Mouse (Mus musculus): ENCODE results near the gene Otulin.

DNA sequence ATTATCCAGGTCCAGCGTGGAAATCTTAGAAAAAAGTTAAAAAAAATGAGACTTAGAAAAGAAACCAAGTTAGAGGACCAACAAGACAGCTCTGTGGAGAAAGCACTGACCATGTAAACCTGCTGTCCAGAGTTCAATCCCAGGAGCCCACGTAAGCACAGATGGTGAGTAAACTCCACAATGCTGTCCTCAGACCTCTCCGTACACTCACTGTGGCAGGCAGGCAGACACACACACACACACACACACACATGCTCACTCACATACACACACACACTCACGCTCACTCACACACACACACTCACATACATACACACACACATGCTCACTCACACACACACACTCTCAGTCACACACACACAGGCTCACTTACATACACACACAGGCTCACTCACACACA lies 17.2 kb downstream of the Otulin start:
- TF ChIP-seq CTCF (IDR thresholded peaks at IDR 0.05 in 2 of 3, conservative IDR thresholded peaks at IDR 0.05 in 1 of 3; ENCODE audit: control insufficient read depth in 1 of 3, insufficient read depth in 1 of 3, low read depth in 2 of 3, low read length in 3 of 3, poor library complexity in 1 of 3, severe bottlenecking in 1 of 3) (no peak), TAL1 (IDR thresholded peaks at IDR 0.05; ENCODE audit: low read length) (no peak), CHD2 (IDR thresholded peaks at IDR 0.05; ENCODE audit: low read length) (no peak), POLR2A (IDR thresholded peaks at IDR 0.05; ENCODE audit: control insufficient read depth in 1 of 2, insufficient read depth in 1 of 2, low read depth in 1 of 2, low read length in 2 of 2, poor library complexity in 1 of 2) (no peak), MXI1 (IDR thresholded peaks at IDR 0.05; ENCODE audit: low read depth, low read length) (no peak), USF1 (IDR thresholded peaks at IDR 0.05; ENCODE audit: low read depth, low read length) (no peak), SMC3 (IDR thresholded peaks at IDR 0.05; ENCODE audit: low read depth, low read length) (no peak), TCF12 (IDR thresholded peaks at IDR 0.05; ENCODE audit: low read depth, low read length) (no peak), NELFE (IDR thresholded peaks at IDR 0.05; ENCODE audit: low read depth, low read length) (no peak), HCFC1 (IDR thresholded peaks at IDR 0.05; ENCODE audit: low read depth, low read length) (no peak), POLR2AphosphoS2 (IDR thresholded peaks at IDR 0.05; ENCODE audit: low read length) (no peak), EP300 (IDR thresholded peaks at IDR 0.05; ENCODE audit: low read depth in 1 of 2, low read length in 2 of 2) (no peak), MAFK (IDR thresholded peaks at IDR 0.05; ENCODE audit: borderline replicate concordance, low read depth, low read length) (no peak), ZMIZ1 (IDR thresholded peaks at IDR 0.05; ENCODE audit: low read depth, low read length) (no peak)

All from MEL (cell line).